Mouse (Mus musculus) hindbrain, embryonic 13.5 days (tissue): ENCODE measurements around the gene C130074G19Rik. TPM values are rescaled to one million over a fixed set of nuclear protein-coding genes. Genes with fewer than 3 reads are reported as not detected.
A peak's percentile ranks its signal among the peaks of the same experiment; 100 is the strongest.

ENCODE experiments used
- ATAC-seq: fragments of 200-750 bp; cut with Nextera tagmentation; 2 replicates; pipeline ENCODE4 v1.8.0; 2017; ENCODE audit warnings: moderate TSS enrichment; ENCODE audit not compliant: low FRiP score
- H3K27ac ChIP-seq: fragments of 300-500 bp; sonication (generic); 2 replicates; pipeline ENCODE4 v1.5.1; 2015; ENCODE audit warnings: inconsistent platforms, mild to moderate bottlenecking, moderate library complexity
- H3K27me3 ChIP-seq: fragments of 300-500 bp; sonication (generic); 2 replicates; pipeline ENCODE4 v1.6.1; 2015; ENCODE audit warnings: mild to moderate bottlenecking, inconsistent platforms
- H3K36me3 ChIP-seq: fragments of 300-500 bp; sonication (generic); 2 replicates; pipeline ENCODE4 v1.6.1; 2015; ENCODE audit warnings: mild to moderate bottlenecking, inconsistent platforms
- H3K4me1 ChIP-seq: fragments of 300-500 bp; sonication (generic); replicated peaks from 2 replicates; pipeline ENCODE4 v1.6.1; 2015; ENCODE audit warnings: inconsistent platforms
- H3K4me2 ChIP-seq: fragments of 300-500 bp; sonication (generic); 2 replicates; pipeline ENCODE4 v1.6.1; 2015; ENCODE audit warnings: inconsistent platforms, mild to moderate bottlenecking, moderate library complexity
- H3K4me3 ChIP-seq: fragments of 300-500 bp; sonication (generic); 2 replicates; pipeline ENCODE4 v1.5.1; 2015; ENCODE audit warnings: mild to moderate bottlenecking, inconsistent platforms
- H3K9ac ChIP-seq: fragments of 300-500 bp; sonication (generic); 2 replicates; pipeline ENCODE4 v1.6.1; 2015; ENCODE audit warnings: mild to moderate bottlenecking, inconsistent platforms
- H3K9me3 ChIP-seq: fragments of 300-500 bp; sonication (generic); 2 replicates; pipeline ENCODE4 v1.6.1; 2016; ENCODE audit warnings: inconsistent platforms
- WGBS: fragments of 180-500 bp; shearing (Covaris S2); methylation state at CpG from one replicate; pipeline ENCODE4 v1.1.7; 2015; 5-methylcytosine and 5-hydroxymethylcytosine counted together
- polyA plus RNA-seq: library from polyadenylated mRNA; unstranded; fragments of >200 nt; fragmentation: Nextera tagmentation; extraction: Ambion mirVana; gene quantifications from 2 replicates; pipeline ENCODE4 v1.2.1, GENCODE M21; 2015

C130074G19Rik gene
- polyA plus RNA-seq, 1 experiment from 2014 or later: 1.1 TPM

- WGBS: 85% methylated on average over 11 of the region's 11 CpGs
- Histone ChIP-seq H3K27me3 (0 out of 2 replicates have a peak, but pooled peaks cover 3% of the 10 kb centered on the region), H3K4me3 (no peak overlapping the region), H3K9ac (no peak overlapping the region), H3K4me2 (no peak overlapping the region), H3K9me3 (no peaks in the 10 kb centered on the region), H3K36me3 (no peaks in the 10 kb centered on the region), H3K4me1 (0 out of 2 replicates have a peak, but pooled peaks cover 5% of the 10 kb centered on the region), H3K27ac (no peak overlapping the region)
- ATAC-seq: no peak
These were observed 12.2 kb downstream of the C130074G19Rik start for GRCm38 (mm10) chr1:184870646-184871385.

- H3K27ac ChIP-seq: no peak overlapping the region
- H3K4me1 ChIP-seq: 0 out of 2 replicates have a peak, but pooled peaks cover 5% of the 10 kb centered on the region
- H3K9ac ChIP-seq: no peak overlapping the region
- no peak overlapping the region for H3K4me3 ChIP-seq
- H3K36me3 ChIP-seq: no peaks in the 10 kb centered on the region
- no peak for ATAC-seq
- H3K9me3 ChIP-seq: no peaks in the 10 kb centered on the region
- 58% methylated on average over 4 of the region's 4 CpGs for WGBS
- H3K27me3 ChIP-seq: 0 out of 2 replicates have a peak, but pooled peaks cover 3% of the 10 kb centered on the region
- no peak overlapping the region for H3K4me2 ChIP-seq
These were observed 13.0 kb downstream of the C130074G19Rik start for GRCm38 (mm10) chr1:184869939-184870565.

- WGBS: 78% methylated on average over 3 of the region's 3 CpGs
- H3K27ac ChIP-seq: no peak overlapping the region
These were observed 15.3 kb downstream of the C130074G19Rik start for GRCm38 (mm10) chr1:184867640-184868120.

GRCm38 (mm10) chr1:184864381-184864801, 18.6 kb downstream of the C130074G19Rik start:
- no peaks in the 10 kb centered on the region for H3K36me3 ChIP-seq
- H3K4me2 ChIP-seq: no peak overlapping the region
- H3K4me1 ChIP-seq: peaks cover 12% of the 10 kb centered on the region; the same call in 1 of the 2 replicates
- H3K4me3 ChIP-seq: no peak overlapping the region
- WGBS: 20% methylated on average over 7 of the region's 7 CpGs
- 0 out of 2 replicates have a peak overlapping the region, but pooled peaks have one; percentile 20 for H3K27ac ChIP-seq
- 0 out of 2 replicates have a peak, but pooled peaks cover 4% of the 10 kb centered on the region for H3K27me3 ChIP-seq
- no peak for ATAC-seq
- H3K9ac ChIP-seq: no peak overlapping the region
- H3K9me3 ChIP-seq: no peaks in the 10 kb centered on the region

More at GRCm38 (mm10) chr1:184867640-184868120, 15.3 kb downstream of the C130074G19Rik start:
- Histone ChIP-seq H3K4me3 (no peak overlapping the region), H3K9ac (no peak overlapping the region), H3K4me1 (peaks cover 12% of the 10 kb centered on the region; the same call in 1 of the 2 replicates), H3K4me2 (no peak overlapping the region), H3K27me3 (0 out of 2 replicates have a peak, but pooled peaks cover 6% of the 10 kb centered on the region), H3K9me3 (no peaks in the 10 kb centered on the region), H3K36me3 (no peaks in the 10 kb centered on the region)
- no peak for ATAC-seq

GRCm38 (mm10) chr1:184862636-184863035, 20.4 kb downstream of the C130074G19Rik start:
- H3K36me3 ChIP-seq: no peaks in the 10 kb centered on the region
- H3K27me3 ChIP-seq: 0 out of 2 replicates have a peak, but pooled peaks cover 4% of the 10 kb centered on the region
- no peak overlapping the region for H3K4me3 ChIP-seq
- H3K4me2 ChIP-seq: no peak overlapping the region
- H3K9me3 ChIP-seq: no peaks in the 10 kb centered on the region
- no peak overlapping the region for H3K9ac ChIP-seq
- peaks cover 7% of the 10 kb centered on the region; the same call in 1 of the 2 replicates for H3K4me1 ChIP-seq
- no peak for ATAC-seq
- WGBS: 91% methylated on average over 6 of the region's 6 CpGs
- no peak overlapping the region for H3K27ac ChIP-seq

GRCm38 (mm10) chr1:184861551-184861950, 21.5 kb downstream of the C130074G19Rik start:
- ATAC-seq: no peak
- Histone ChIP-seq H3K9me3 (no peaks in the 10 kb centered on the region), H3K4me3 (no peak overlapping the region), H3K27me3 (0 out of 2 replicates have a peak, but pooled peaks cover 4% of the 10 kb centered on the region), H3K4me2 (no peak overlapping the region), H3K36me3 (no peaks in the 10 kb centered on the region), H3K9ac (no peak overlapping the region), H3K4me1 (peaks cover 7% of the 10 kb centered on the region; the same call in 1 of the 2 replicates), H3K27ac (no peak overlapping the region)
- 85% methylated on average over 2 of the region's 2 CpGs for WGBS

GRCm38 (mm10) chr1:184860276-184860675, 22.7 kb downstream of the C130074G19Rik start:
- Histone ChIP-seq H3K27ac (no peak overlapping the region), H3K9me3 (no peaks in the 10 kb centered on the region), H3K9ac (no peak overlapping the region), H3K4me3 (no peak overlapping the region), H3K36me3 (no peaks in the 10 kb centered on the region), H3K4me2 (no peak overlapping the region), H3K27me3 (0 out of 2 replicates have a peak, but pooled peaks cover 4% of the 10 kb centered on the region), H3K4me1 (peaks cover 7% of the 10 kb centered on the region; the same call in 1 of the 2 replicates)
- WGBS: 63% methylated on average over 3 of the region's 3 CpGs
- ATAC-seq: no peak

GRCm38 (mm10) chr1:184858253-184858652, 24.8 kb downstream of the C130074G19Rik start:
- no peak overlapping the region for H3K4me3 ChIP-seq
- no peak overlapping the region for H3K9ac ChIP-seq
- no peaks in the 10 kb centered on the region for H3K9me3 ChIP-seq
- no peaks in the 10 kb centered on the region for H3K27me3 ChIP-seq
- H3K4me2 ChIP-seq: no peak overlapping the region
- H3K36me3 ChIP-seq: no peaks in the 10 kb centered on the region
- WGBS: 92% methylated on average over 1 of the region's 1 CpGs
- H3K4me1 ChIP-seq: peaks cover 4% of the 10 kb centered on the region; the same call in 1 of the 2 replicates
- no peak overlapping the region for H3K27ac ChIP-seq
- ATAC-seq: no peak

- H3K9ac ChIP-seq: no peak overlapping the region
- H3K27ac ChIP-seq: no peak overlapping the region
- peaks cover 7% of the 10 kb centered on the region for H3K4me1 ChIP-seq
- no peaks in the 10 kb centered on the region for H3K36me3 ChIP-seq
- H3K4me2 ChIP-seq: no peak overlapping the region
- H3K9me3 ChIP-seq: no peaks in the 10 kb centered on the region
- H3K27me3 ChIP-seq: no peaks in the 10 kb centered on the region
- 93% methylated on average over 9 of the region's 9 CpGs for WGBS
- H3K4me3 ChIP-seq: no peak overlapping the region
- ATAC-seq: no peak
These were observed 25.8 kb downstream of the C130074G19Rik start for GRCm38 (mm10) chr1:184857216-184857615.

- H3K4me3 ChIP-seq: no peak overlapping the region
- no peaks in the 10 kb centered on the region for H3K9me3 ChIP-seq
- 68% methylated on average over 3 of the region's 3 CpGs for WGBS
- H3K4me2 ChIP-seq: no peak overlapping the region
- no peak overlapping the region for H3K9ac ChIP-seq
- peaks cover 19% of the 10 kb centered on the region; the same call in 1 of the 2 replicates for H3K27me3 ChIP-seq
- peaks cover 14% of the 10 kb centered on the region for H3K4me1 ChIP-seq
- no peak for ATAC-seq
- H3K36me3 ChIP-seq: no peaks in the 10 kb centered on the region
- H3K27ac ChIP-seq: 0 out of 2 replicates have a peak overlapping the region, but pooled peaks have one; percentile 30
These were observed 29.1 kb downstream of the C130074G19Rik start for GRCm38 (mm10) chr1:184853922-184854321.

- H3K9me3 ChIP-seq: no peaks in the 10 kb centered on the region
- peaks cover 14% of the 10 kb centered on the region for H3K4me1 ChIP-seq
- H3K27ac ChIP-seq: 0 out of 2 replicates have a peak overlapping the region, but pooled peaks have one; percentile 30
- H3K36me3 ChIP-seq: no peaks in the 10 kb centered on the region
- peak overlapping the region; percentile 36 for H3K4me2 ChIP-seq
- ATAC-seq: 0 out of 2 replicates have a peak, but pooled peaks have one; percentile 31
- H3K4me3 ChIP-seq: no peak overlapping the region
- WGBS: 26% methylated on average over 5 of the region's 5 CpGs
- H3K27me3 ChIP-seq: peaks cover 24% of the 10 kb centered on the region; the same call in 1 of the 2 replicates
- no peak overlapping the region for H3K9ac ChIP-seq
These were observed 29.7 kb downstream of the C130074G19Rik start for GRCm38 (mm10) chr1:184853339-184853738.
